Mouse (Mus musculus): ENCODE results near the gene Snapc3. TPM values are rescaled to one million over a fixed set of nuclear protein-coding genes. Genes with fewer than 3 reads are reported as not detected.
A peak's percentile ranks its signal among the peaks of the same experiment; 100 is the strongest.

Gene Snapc3
- 61.8 and 63.3 TPM in 2 replicates for polyA plus RNA-seq (2016; fragmentation: Nextera tagmentation; extraction: Ambion mirVana)

DNA sequence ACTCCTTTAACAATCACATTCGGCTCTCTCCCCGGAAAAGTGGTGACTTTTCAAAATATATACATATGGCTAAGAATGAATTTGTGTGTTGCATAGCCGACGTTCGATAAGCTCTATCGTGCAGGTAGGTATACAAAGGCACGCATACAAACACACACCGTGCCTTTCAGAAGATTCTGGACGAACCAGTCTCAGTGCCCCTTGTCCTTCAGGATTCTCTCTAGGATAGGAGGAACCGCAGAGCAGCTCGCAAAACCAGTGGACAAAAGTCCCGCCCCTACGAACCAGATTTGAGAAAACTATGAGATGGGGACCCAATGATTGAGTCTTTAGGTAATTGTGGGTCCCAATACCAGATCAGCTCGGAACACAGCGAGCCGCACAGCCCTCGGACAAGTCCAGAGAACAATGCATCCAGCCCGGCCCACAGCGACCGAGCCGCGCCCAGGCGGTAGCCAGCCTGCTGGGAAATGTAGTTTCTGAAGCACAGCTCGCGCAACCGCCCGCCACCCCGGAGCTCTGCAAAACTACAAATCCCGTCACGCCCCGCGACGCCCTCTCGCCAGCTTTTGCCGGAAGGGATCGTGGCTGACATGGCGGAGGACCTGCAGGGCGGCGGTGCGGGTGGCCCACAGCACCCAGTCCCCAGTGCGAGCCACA lies at the start of gene Snapc3:
TSS of gene Snapc3 (plus strand) at position 565 of the 660 bp plus-strand sequence.
- under 1% methylated on average over 41 of the region's 41 CpGs for WGBS
- DNase-seq (ENCODE audit: low spot score), result peak; percentile 98

DNA sequence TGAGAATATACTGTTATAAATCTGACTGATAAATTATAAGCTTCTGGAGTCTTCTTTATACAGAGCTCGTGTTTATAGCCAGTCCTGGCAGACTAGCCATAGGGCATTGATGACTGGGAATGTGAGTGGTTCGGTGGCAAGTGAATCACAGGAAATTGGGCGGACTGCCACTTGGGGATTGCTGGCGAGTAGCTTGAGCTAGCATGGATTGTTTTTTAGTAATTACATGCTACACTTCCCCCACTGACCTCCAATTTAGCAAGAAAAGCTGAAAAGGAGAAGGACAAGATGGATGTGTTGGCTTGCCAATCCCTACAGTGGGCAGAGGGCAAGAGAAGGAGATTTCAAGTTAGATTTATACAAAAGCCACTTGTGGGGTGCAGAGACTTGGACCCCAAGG lies 44.1 kb upstream of the Snapc3 start:
- 67% methylated on average over 4 of the region's 4 CpGs for WGBS
- Histone ChIP-seq H3K9me3 (no peaks in the 10 kb centered on the region), H3K27ac (replicated peaks) (no peak overlapping the region), H3K27me3 (replicated peaks; ENCODE audit: low read depth, poor library complexity, severe bottlenecking) (no peaks in the 10 kb centered on the region), H3K4me1 (no peaks in the 10 kb centered on the region), H3K36me3 (replicated peaks) (no peaks in the 10 kb centered on the region), H3K4me3 (no peak overlapping the region)
- no peak for DNase-seq (ENCODE audit: low spot score)

More for the DNA sequence above, at the start of gene Snapc3:
- Histone ChIP-seq H3K36me3 (replicated peaks) (peaks cover 27% of the 10 kb centered on the region), H3K4me3 (peak within 1 kb of the TSS; percentile 91), H3K9me3 (peaks cover 4% of the 10 kb centered on the region; the same call in 1 of the 2 replicates), H3K4me1 (peaks cover 13% of the 10 kb centered on the region), H3K27ac (replicated peaks) (peak within 1 kb of the TSS; percentile 95), H3K27me3 (replicated peaks; ENCODE audit: low read depth, poor library complexity, severe bottlenecking) (no peaks in the 10 kb centered on the region)

DNA sequence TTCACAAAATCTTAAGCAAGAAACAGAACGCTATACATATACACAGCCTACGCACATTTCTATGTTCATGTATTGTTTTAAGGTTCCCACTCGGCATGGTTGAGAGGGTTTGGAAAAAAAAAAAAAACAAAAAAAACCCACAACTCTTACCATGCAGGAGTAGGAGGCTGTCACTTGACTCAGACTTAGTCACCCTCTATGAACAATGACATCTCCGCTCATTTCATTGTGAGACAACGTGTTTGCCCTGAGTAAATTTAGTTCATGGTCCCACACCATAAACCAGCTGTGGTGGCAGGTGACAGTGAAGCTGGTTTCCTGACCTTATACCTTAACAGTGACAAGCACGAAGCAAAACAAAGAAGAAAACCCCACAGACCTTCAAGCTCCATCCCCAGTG lies 41.9 kb upstream of the Snapc3 start:
- Histone ChIP-seq H3K4me3 (no peak overlapping the region), H3K36me3 (replicated peaks) (no peaks in the 10 kb centered on the region), H3K27ac (replicated peaks) (no peak overlapping the region), H3K9me3 (no peaks in the 10 kb centered on the region), H3K27me3 (replicated peaks; ENCODE audit: low read depth, poor library complexity, severe bottlenecking) (no peaks in the 10 kb centered on the region), H3K4me1 (no peaks in the 10 kb centered on the region)
- no peak for DNase-seq (ENCODE audit: low spot score)
- 89% methylated on average over 6 of the region's 6 CpGs for WGBS

DNA sequence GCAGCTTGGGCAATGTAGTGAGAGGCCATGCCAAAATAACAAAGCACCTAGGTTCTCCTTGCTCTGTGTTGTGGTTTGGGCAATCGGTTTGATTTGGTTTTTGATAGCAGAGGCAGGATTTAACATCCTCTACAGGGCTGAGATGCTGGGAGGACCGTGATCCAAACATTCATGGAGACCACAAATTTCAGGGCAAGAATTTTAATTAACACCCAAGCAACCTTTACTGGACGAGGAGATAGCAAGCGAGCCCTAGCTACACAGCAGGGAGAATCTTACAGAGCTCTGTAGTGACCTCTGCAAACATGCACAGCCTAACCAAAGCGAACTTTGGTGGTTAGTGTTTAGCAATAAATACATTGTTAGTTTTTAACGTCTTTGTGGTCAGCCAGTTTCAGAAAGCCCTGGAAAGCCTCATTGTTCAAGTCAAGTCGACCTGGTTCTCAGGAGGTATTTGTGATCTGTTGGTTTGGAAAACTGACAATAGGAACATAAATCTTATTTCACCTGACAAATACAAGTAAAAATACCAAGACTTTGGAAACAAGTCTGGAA lies 41.0 kb upstream of the Snapc3 start:
- WGBS, result 80% methylated on average over 7 of the region's 7 CpGs
- no peaks in the 10 kb centered on the region for H3K4me1 ChIP-seq
- no peaks in the 10 kb centered on the region for H3K36me3 ChIP-seq (replicated peaks)
- H3K4me3 ChIP-seq, result no peak overlapping the region
- no peak overlapping the region for H3K27ac ChIP-seq (replicated peaks)
- H3K9me3 ChIP-seq, result no peaks in the 10 kb centered on the region
- DNase-seq (ENCODE audit: low spot score), result no peak
- H3K27me3 ChIP-seq (replicated peaks; ENCODE audit: low read depth, poor library complexity, severe bottlenecking), result no peaks in the 10 kb centered on the region

DNA sequence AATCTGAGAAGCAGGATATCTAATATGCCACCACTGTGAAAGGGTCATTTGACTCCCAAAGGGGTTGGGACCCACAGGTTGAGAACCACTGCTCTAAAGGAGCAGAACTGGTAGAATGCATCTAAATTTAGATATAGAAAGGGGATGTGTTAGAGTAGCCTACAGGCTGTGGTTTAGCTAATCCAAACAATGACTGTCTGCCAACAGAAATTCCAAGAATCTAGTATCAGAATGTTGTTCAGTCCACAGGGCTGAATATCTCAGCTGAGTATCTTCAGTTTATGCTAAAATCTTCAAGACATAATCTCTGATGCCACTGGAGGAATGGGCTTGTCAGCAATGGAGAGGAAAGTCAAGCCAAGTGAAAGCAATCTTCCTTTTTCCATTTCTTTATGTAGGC lies 38.5 kb upstream of the Snapc3 start:
- Histone ChIP-seq H3K27ac (replicated peaks) (no peak overlapping the region), H3K27me3 (replicated peaks; ENCODE audit: low read depth, poor library complexity, severe bottlenecking) (no peaks in the 10 kb centered on the region), H3K9me3 (no peaks in the 10 kb centered on the region)

DNA sequence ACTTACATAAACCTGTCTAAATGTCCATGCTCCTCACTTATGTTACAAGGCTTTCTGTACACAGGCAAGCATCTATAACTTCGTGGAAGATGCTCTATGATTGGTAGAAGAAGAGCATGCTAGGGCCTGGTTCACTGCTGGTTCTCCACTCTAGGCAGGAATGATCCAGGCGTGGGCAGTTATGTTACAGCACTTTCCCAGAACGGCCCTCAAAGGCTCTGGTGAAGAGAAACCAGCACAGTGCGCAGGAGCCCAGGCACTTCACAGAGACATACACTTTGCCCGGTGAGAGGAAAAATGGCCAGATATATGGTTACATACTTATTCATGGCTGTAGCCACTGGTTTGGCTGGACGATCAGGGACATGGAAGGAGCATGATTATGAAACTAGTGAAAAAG lies 37.8 kb upstream of the Snapc3 start:
- no peaks in the 10 kb centered on the region for H3K9me3 ChIP-seq
- WGBS, result 90% methylated on average over 6 of the region's 6 CpGs
- H3K27me3 ChIP-seq (replicated peaks; ENCODE audit: low read depth, poor library complexity, severe bottlenecking), result no peaks in the 10 kb centered on the region
- H3K36me3 ChIP-seq (replicated peaks), result no peaks in the 10 kb centered on the region
- DNase-seq (ENCODE audit: low spot score), result no peak
- H3K4me3 ChIP-seq, result no peak overlapping the region
- no peak overlapping the region for H3K27ac ChIP-seq (replicated peaks)
- no peaks in the 10 kb centered on the region for H3K4me1 ChIP-seq

More for the DNA sequence above, 38.5 kb upstream of the Snapc3 start:
- DNase-seq (ENCODE audit: low spot score), result no peak
- Histone ChIP-seq H3K4me1 (no peaks in the 10 kb centered on the region), H3K36me3 (replicated peaks) (no peaks in the 10 kb centered on the region), H3K4me3 (no peak overlapping the region)

DNA sequence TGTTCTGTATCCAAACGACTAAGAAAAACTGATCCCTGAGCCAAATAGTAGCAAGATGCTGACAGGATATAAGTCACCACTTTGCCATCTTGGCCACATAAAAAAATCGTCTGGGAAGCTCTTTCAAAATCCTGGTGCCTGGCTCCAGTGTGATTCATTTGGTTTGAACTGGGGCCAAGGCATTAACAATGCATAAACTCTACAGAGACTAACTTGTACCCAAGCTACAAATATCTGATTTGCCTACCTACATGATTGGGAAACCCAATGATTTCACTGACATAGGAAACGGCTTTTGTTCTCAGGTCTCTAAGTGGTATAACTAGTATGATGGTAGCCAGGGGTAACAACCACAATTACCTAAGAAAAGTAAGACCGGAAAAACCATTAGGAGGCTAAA lies 37.3 kb upstream of the Snapc3 start:
- Histone ChIP-seq H3K36me3 (replicated peaks) (no peaks in the 10 kb centered on the region), H3K27ac (replicated peaks) (no peak overlapping the region), H3K4me1 (no peaks in the 10 kb centered on the region), H3K4me3 (no peak overlapping the region), H3K27me3 (replicated peaks; ENCODE audit: low read depth, poor library complexity, severe bottlenecking) (no peaks in the 10 kb centered on the region), H3K9me3 (no peaks in the 10 kb centered on the region)
- 86% methylated on average over 4 of the region's 4 CpGs for WGBS
- DNase-seq (ENCODE audit: low spot score), result no peak

DNA sequence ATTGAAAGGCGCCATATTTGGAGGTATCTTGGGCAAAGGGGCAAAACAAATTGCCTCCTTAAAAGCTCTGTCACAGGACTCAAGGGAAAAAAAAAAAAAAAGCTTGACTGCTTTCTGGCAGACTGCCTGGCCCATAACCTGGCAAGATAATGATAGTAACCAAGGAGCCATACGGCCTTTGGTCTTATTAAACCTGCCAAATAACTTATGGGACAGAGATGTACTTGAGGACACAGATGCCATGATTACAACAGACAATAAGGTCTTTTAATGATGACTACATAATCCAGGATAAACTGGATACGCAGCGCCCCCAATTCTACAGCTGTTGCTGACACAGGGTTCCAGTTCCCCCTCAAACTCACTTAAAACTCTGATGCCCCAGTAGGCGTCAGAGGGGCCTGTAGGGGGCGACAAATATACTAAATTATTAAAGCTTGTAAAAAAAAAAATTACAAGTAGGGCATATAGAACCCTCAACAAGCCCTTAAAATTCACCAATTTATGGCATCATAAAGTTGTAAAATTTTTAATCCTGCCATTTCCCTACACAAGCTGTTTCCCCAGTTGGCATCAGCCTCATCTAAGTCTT lies 33.5 kb upstream of the Snapc3 start:
- H3K9me3 ChIP-seq, result no peaks in the 10 kb centered on the region
- no peaks in the 10 kb centered on the region for H3K27me3 ChIP-seq (replicated peaks; ENCODE audit: low read depth, poor library complexity, severe bottlenecking)
- DNase-seq (ENCODE audit: low spot score), result no peak
- H3K36me3 ChIP-seq (replicated peaks), result no peaks in the 10 kb centered on the region
- H3K4me1 ChIP-seq, result no peaks in the 10 kb centered on the region
- no peak overlapping the region for H3K27ac ChIP-seq (replicated peaks)
- 57% methylated on average over 6 of the region's 6 CpGs for WGBS
- H3K4me3 ChIP-seq, result no peak overlapping the region

DNA sequence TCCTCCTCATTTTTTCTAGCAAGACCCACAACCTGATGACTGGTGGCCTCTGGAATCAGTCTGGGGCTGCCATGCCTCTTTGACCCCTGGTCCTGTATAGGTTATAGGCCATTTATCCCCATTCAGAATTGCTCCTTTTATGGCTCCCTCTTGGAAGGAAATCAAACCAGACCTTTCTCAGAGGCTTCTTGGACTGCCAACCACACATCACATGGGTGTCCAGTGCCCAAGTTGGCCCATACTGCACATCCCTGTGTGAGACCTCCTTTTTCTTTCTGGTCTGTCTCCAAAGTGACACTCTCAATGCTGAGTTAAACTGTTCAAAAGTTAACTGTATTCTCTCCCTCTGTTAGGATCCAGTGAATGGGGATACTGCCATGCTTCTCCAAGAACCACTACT lies 32.4 kb upstream of the Snapc3 start:
- H3K4me1 ChIP-seq, result no peaks in the 10 kb centered on the region
- DNase-seq (ENCODE audit: low spot score), result no peak
- no peak overlapping the region for H3K4me3 ChIP-seq
- H3K36me3 ChIP-seq (replicated peaks), result no peaks in the 10 kb centered on the region
- H3K9me3 ChIP-seq, result no peaks in the 10 kb centered on the region
- H3K27me3 ChIP-seq (replicated peaks; ENCODE audit: low read depth, poor library complexity, severe bottlenecking), result no peaks in the 10 kb centered on the region
- no peak overlapping the region for H3K27ac ChIP-seq (replicated peaks)

DNA sequence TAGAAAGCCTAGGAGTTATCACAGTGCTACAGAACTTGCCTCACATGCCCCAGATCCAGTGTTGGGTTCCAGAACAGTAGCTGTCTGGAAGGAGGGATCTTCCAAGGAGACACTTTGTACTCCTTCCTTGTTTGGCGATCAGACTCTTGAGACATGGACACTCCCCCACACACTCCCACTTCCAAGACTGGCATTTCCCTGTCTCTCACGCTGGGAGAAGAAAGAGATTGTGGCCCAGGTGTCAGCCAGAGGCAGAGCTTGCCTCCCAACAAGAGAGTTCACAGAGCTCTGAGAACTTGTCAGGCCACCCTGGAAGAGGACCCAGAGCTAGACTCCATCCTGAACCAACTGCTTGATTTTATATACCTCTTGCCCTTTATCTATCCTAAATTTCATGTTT lies 27.0 kb upstream of the Snapc3 start:
- H3K27me3 ChIP-seq (replicated peaks; ENCODE audit: low read depth, poor library complexity, severe bottlenecking), result no peaks in the 10 kb centered on the region
- H3K9me3 ChIP-seq, result no peaks in the 10 kb centered on the region
- WGBS, result 71% methylated on average over 2 of the region's 2 CpGs
- H3K4me1 ChIP-seq, result 0 out of 2 replicates have a peak, but pooled peaks cover 3% of the 10 kb centered on the region
- no peaks in the 10 kb centered on the region for H3K36me3 ChIP-seq (replicated peaks)
- H3K4me3 ChIP-seq, result no peak overlapping the region
- no peak for DNase-seq (ENCODE audit: low spot score)
- no peak overlapping the region for H3K27ac ChIP-seq (replicated peaks)

DNA sequence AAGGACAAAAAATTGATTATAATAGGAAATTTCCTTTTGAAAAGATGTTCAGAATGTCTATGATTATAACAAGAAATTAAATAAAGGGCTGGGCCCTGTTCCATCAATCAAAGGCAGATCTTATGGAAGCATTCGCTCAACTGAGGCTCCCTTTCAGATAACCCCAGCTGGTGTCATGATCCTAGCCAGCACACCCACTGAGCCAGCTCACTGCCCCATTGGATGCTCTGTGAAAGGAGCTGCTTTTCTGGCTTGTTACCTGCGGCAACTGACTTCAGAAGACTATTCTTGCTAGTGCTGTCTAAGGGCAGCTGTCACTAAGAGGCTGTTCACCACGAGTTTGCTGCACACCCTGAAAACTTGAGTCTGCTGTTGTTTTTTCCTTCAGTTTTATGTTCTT lies 25.6 kb upstream of the Snapc3 start:
- Histone ChIP-seq H3K27ac (replicated peaks) (no peak overlapping the region), H3K27me3 (replicated peaks; ENCODE audit: low read depth, poor library complexity, severe bottlenecking) (no peaks in the 10 kb centered on the region), H3K9me3 (no peaks in the 10 kb centered on the region), H3K4me1 (0 out of 2 replicates have a peak, but pooled peaks cover 6% of the 10 kb centered on the region), H3K36me3 (replicated peaks) (no peaks in the 10 kb centered on the region), H3K4me3 (no peak overlapping the region)
- WGBS, result 27% methylated on average over 3 of the region's 3 CpGs
- DNase-seq (ENCODE audit: low spot score), result no peak

DNA sequence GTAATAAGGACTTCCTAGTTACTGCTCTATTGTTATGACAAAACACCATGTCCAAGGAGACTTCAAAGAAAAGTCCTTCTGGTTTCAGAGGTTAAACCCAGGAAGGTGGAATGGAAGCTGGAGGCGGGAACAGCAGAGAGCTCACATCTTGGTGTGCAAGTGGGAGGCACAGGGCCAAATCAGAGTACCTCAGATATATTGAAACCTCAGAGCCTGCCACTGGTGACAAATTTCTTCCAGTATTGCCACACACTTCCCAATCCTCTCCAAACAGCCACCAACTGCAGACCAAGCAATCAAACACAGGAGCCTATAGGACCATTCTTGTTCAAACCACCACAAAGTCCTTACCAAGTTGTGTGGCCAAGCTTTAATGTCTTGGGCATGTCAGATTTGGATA lies 23.8 kb upstream of the Snapc3 start:
- Histone ChIP-seq H3K4me1 (peaks cover 10% of the 10 kb centered on the region; the same call in 1 of the 2 replicates), H3K27me3 (replicated peaks; ENCODE audit: low read depth, poor library complexity, severe bottlenecking) (no peaks in the 10 kb centered on the region), H3K27ac (replicated peaks) (no peak overlapping the region), H3K36me3 (replicated peaks) (no peaks in the 10 kb centered on the region), H3K4me3 (no peak overlapping the region), H3K9me3 (no peaks in the 10 kb centered on the region)
- DNase-seq (ENCODE audit: low spot score), result no peak
- 84% methylated on average over 1 of the region's 1 CpGs for WGBS

DNA sequence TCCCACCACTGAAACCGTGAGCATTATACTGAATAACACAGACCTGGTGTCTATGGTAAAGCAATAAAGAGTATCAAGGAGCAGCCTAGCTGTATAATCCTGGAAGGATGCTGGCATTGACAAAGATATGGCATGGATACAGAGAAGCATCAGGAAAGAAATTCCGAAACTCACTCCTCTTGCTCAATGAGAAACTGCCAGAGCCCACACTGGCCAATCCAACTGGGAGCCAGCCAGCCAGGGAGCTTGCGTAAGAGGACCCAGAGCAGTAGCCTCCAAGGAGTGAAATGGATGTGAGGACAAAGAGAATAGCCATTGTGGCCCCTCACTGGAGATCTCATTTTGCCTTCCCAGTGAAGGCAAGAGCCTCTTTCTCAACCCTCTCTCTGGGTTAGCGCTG lies 21.2 kb upstream of the Snapc3 start:
- peaks cover 14% of the 10 kb centered on the region; the same call in 1 of the 2 replicates for H3K4me1 ChIP-seq
- no peaks in the 10 kb centered on the region for H3K9me3 ChIP-seq
- DNase-seq (ENCODE audit: low spot score), result no peak
- no peaks in the 10 kb centered on the region for H3K27me3 ChIP-seq (replicated peaks; ENCODE audit: low read depth, poor library complexity, severe bottlenecking)
- no peak overlapping the region for H3K27ac ChIP-seq (replicated peaks)
- 90% methylated on average over 4 of the region's 4 CpGs for WGBS
- no peaks in the 10 kb centered on the region for H3K36me3 ChIP-seq (replicated peaks)
- H3K4me3 ChIP-seq, result no peak overlapping the region

Data from embryonic facial prominence, embryonic 10.5 days (tissue).